Mouse (Mus musculus): ENCODE measurements around the gene Gper1. TPM values are rescaled to one million over a fixed set of nuclear protein-coding genes. Genes with fewer than 3 reads are reported as not detected.
"Not testable (repeated sequence)": the region's sequence is repeated elsewhere in the genome, so short reads cannot be mapped to it uniquely, and the experiment has no call there.

The Gper1 gene
- polyA plus RNA-seq, 1 experiment from 2014 or later = 3.7 TPM

DNA sequence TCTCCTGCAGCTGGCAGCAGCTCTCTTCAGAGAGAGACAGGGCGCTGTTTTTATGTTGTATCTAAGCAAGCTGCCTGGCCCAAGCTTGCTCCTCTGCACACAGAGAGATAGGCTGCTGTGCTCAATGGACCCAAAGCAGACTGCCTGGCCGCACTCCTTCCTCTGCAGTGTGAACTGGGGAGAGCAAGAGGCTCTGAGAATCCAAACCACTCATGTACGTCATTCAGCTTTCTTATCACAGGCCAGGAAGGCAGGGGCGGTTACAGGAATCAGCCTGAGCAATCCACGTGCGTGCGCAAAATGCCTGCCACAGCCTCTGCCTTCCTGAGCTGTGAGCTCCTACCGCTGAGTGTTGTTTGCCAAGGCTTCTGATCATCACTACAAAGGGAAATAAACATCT is 40.2 kb upstream of the Gper1 start:
- no peak overlapping the region for H3K4me3 ChIP-seq
- H3K9ac ChIP-seq (replicated peaks) = 0 out of 2 replicates have a peak overlapping the region, but pooled peaks have one; percentile 28
- H3K27ac ChIP-seq (replicated peaks) = peak overlapping the region; percentile 58
- no peak overlapping the region for H3K4me2 ChIP-seq (replicated peaks)
- ATAC-seq (ENCODE audit: low FRiP score, low read depth) = no peak
- 0 out of 2 replicates have a peak, but pooled peaks cover 4% of the 10 kb centered on the region for H3K27me3 ChIP-seq
- no peaks in the 10 kb centered on the region for H3K36me3 ChIP-seq
- H3K4me1 ChIP-seq = peaks cover 24% of the 10 kb centered on the region
- WGBS = 71% methylated on average over 8 of the region's 8 CpGs
- no peaks in the 10 kb centered on the region for H3K9me3 ChIP-seq

- Histone ChIP-seq H3K9ac (replicated peaks) (no peak overlapping the region), H3K27me3 (0 out of 2 replicates have a peak, but pooled peaks cover 4% of the 10 kb centered on the region), H3K27ac (replicated peaks) (peak overlapping the region; percentile 58)
Observed at GRCm38 (mm10) chr5:139383234-139383633, 39.7 kb upstream of the Gper1 start.

GRCm38 (mm10) chr5:139384531-139384930 is 38.4 kb upstream of the Gper1 start:
- WGBS = 75% methylated on average over 10 of the region's 10 CpGs
- Histone ChIP-seq H3K27ac (replicated peaks) (no peak overlapping the region), H3K36me3 (no peaks in the 10 kb centered on the region), H3K9me3 (no peaks in the 10 kb centered on the region), H3K4me3 (no peak overlapping the region), H3K9ac (replicated peaks) (peak overlapping the region; percentile 15; the same call in 1 of the 2 replicates), H3K4me1 (peaks cover 25% of the 10 kb centered on the region), H3K27me3 (0 out of 2 replicates have a peak, but pooled peaks cover 4% of the 10 kb centered on the region), H3K4me2 (replicated peaks) (no peak overlapping the region)
- no peak for ATAC-seq (ENCODE audit: low FRiP score, low read depth)

More at GRCm38 (mm10) chr5:139383234-139383633, 39.7 kb upstream of the Gper1 start:
- no peak for ATAC-seq (ENCODE audit: low FRiP score, low read depth)
- Histone ChIP-seq H3K36me3 (no peaks in the 10 kb centered on the region), H3K4me1 (peaks cover 24% of the 10 kb centered on the region), H3K4me3 (no peak overlapping the region), H3K4me2 (replicated peaks) (no peak overlapping the region), H3K9me3 (no peaks in the 10 kb centered on the region)
- 82% methylated on average over 9 of the region's 9 CpGs for WGBS

DNA sequence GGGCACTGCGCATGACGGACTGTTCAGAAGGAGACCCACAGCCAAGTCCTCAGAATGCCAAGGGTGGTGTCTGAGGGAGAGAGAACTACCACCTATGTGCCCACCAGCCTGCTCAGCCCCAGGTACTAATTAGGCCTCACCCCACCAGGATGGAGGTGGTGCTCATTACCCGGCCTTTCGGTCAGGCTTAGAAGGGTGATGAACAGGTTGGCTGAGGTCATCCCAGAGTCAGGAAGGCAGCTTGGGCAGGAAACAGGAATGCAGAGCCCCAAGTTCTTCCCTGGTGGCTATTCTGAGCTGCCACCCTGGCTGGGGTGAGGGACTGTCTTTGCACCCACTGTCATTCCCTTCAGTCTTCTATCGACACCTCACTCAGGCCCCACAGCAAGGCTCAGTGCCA is 36.9 kb upstream of the Gper1 start:
- H3K36me3 ChIP-seq = no peaks in the 10 kb centered on the region
- H3K9ac ChIP-seq (replicated peaks) = no peak overlapping the region
- H3K9me3 ChIP-seq = no peaks in the 10 kb centered on the region
- H3K4me3 ChIP-seq = no peak overlapping the region
- H3K4me1 ChIP-seq = peaks cover 15% of the 10 kb centered on the region
- no peak overlapping the region for H3K4me2 ChIP-seq (replicated peaks)
- WGBS = 92% methylated on average over 5 of the region's 5 CpGs
- no peak for ATAC-seq (ENCODE audit: low FRiP score, low read depth)
- no peak overlapping the region for H3K27ac ChIP-seq (replicated peaks)
- H3K27me3 ChIP-seq = 0 out of 2 replicates have a peak, but pooled peaks cover 4% of the 10 kb centered on the region

GRCm38 (mm10) chr5:139387329-139388194 is 35.4 kb upstream of the Gper1 start:
- H3K9me3 ChIP-seq = no peaks in the 10 kb centered on the region
- no peak overlapping the region for H3K4me3 ChIP-seq
- peaks cover 14% of the 10 kb centered on the region; the same call in 1 of the 2 replicates for H3K4me1 ChIP-seq
- H3K27ac ChIP-seq (replicated peaks) = no peak overlapping the region
- ATAC-seq (ENCODE audit: low FRiP score, low read depth) = no peak
- no peak overlapping the region for H3K4me2 ChIP-seq (replicated peaks)
- no peaks in the 10 kb centered on the region for H3K27me3 ChIP-seq
- WGBS = 87% methylated on average over 10 of the region's 10 CpGs
- no peak overlapping the region for H3K9ac ChIP-seq (replicated peaks)
- no peaks in the 10 kb centered on the region for H3K36me3 ChIP-seq

DNA sequence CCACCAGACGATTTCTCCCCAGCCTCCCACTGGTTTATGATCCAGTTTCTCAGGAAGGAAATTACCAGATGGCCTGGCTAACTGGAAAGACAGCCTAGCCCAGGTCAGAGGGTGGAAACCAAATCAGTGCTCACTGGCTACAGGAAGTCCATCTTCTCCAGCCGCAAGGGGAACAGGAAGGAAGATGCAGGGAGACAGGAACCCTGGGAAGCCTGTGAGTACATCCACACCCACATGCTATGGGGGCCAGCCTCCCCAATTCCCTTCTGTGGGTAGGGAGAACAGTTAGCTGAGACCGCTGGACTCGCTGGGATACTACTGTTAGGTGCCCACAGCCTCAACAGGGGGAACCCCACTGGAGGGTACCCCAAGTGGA is 34.8 kb upstream of the Gper1 start:
- Histone ChIP-seq H3K27ac (replicated peaks) (0 out of 2 replicates have a peak overlapping the region, but pooled peaks have one; percentile 4), H3K36me3 (no peaks in the 10 kb centered on the region), H3K9me3 (no peaks in the 10 kb centered on the region), H3K9ac (replicated peaks) (no peak overlapping the region), H3K27me3 (no peaks in the 10 kb centered on the region), H3K4me2 (replicated peaks) (no peak overlapping the region), H3K4me1 (peaks cover 13% of the 10 kb centered on the region; the same call in 1 of the 2 replicates), H3K4me3 (no peak overlapping the region)
- 86% methylated on average over 4 of the region's 4 CpGs for WGBS
- no peak for ATAC-seq (ENCODE audit: low FRiP score, low read depth)

GRCm38 (mm10) chr5:139388694-139389675 is 34.0 kb upstream of the Gper1 start:
- no peak overlapping the region for H3K9ac ChIP-seq (replicated peaks)
- H3K4me1 ChIP-seq = peaks cover 11% of the 10 kb centered on the region; the same call in 1 of the 2 replicates
- H3K27me3 ChIP-seq = no peaks in the 10 kb centered on the region
- 0 out of 2 replicates have a peak overlapping the region, but pooled peaks have one; percentile 4 for H3K27ac ChIP-seq (replicated peaks)
- no peak for ATAC-seq (ENCODE audit: low FRiP score, low read depth)
- no peaks in the 10 kb centered on the region for H3K36me3 ChIP-seq
- H3K9me3 ChIP-seq = no peaks in the 10 kb centered on the region
- 79% methylated on average over 17 of the region's 17 CpGs for WGBS
- H3K4me2 ChIP-seq (replicated peaks) = no peak overlapping the region
- H3K4me3 ChIP-seq = no peak overlapping the region

DNA sequence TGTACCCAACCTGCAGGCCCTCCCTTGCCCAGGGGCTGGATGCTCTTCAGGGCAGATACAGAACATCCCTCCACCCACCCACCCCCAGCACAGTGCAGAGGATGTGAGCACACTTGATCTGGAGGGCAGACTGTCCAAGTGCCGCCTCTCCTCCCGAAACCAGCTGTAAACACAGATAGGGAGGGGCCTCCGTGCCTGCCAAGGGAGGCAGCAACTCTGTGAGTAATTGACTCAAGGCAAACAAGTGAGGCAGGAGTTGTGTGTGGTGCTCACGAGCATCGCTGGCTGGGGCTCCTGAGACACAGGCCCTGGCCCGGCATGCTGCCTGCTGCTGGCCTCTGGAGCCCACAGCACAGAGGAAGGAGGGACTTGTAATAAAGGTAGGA is 33.3 kb upstream of the Gper1 start:
- Histone ChIP-seq H3K36me3 (no peaks in the 10 kb centered on the region), H3K27ac (replicated peaks) (no peak overlapping the region), H3K4me2 (replicated peaks) (no peak overlapping the region), H3K9ac (replicated peaks) (no peak overlapping the region), H3K9me3 (no peaks in the 10 kb centered on the region), H3K4me3 (no peak overlapping the region), H3K27me3 (no peaks in the 10 kb centered on the region), H3K4me1 (peaks cover 8% of the 10 kb centered on the region; the same call in 1 of the 2 replicates)
- ATAC-seq (ENCODE audit: low FRiP score, low read depth) = no peak
- 67% methylated on average over 6 of the region's 6 CpGs for WGBS

- H3K36me3 ChIP-seq; H3K9me3 ChIP-seq; ATAC-seq (ENCODE audit: low FRiP score, low read depth); H3K4me1 ChIP-seq; H3K4me3 ChIP-seq; H3K4me2 ChIP-seq (replicated peaks); H3K27ac ChIP-seq (replicated peaks); H3K9ac ChIP-seq (replicated peaks); H3K27me3 ChIP-seq: not testable (repeated sequence)
- 76% methylated on average over 5 of the region's 5 CpGs for WGBS
Observed at GRCm38 (mm10) chr5:139390324-139391119, 32.4 kb upstream of the Gper1 start.

DNA sequence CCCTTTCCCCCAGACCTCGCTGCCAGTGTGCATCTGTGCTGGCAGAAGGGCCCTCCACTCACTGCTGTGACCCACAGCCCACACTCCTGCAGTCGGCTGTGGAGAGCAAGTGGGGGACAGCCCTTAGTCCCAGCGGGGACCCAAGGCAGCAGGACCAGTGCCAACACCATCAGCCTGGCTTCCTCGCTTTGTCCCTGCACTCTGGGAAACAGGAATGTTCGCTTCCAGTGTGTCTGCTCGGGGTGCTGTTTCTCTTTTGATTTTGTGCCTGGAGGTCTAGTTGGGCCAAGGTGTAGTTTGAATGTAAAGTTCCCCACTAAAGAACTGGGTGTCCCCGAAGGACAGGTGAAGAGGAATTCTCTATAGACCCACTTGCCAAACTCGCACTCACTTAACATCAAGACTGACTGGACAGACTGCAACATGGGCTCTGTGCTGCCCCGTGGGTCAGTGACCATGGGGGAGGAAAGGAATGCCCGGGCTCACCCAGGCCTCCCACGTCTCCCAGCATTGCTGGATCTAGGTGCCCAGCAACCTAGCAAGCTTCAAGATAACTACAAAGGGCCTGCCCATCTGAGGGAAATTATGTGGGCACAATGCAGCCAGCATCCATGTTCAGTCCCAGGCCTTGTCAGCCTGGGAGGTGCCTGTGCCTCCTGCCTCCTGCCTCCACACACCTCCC is 31.5 kb upstream of the Gper1 start:
- H3K27ac ChIP-seq (replicated peaks) = no peak overlapping the region
- no peak overlapping the region for H3K9ac ChIP-seq (replicated peaks)
- H3K27me3 ChIP-seq = no peaks in the 10 kb centered on the region
- WGBS = 87% methylated on average over 11 of the region's 11 CpGs
- peaks cover 5% of the 10 kb centered on the region; the same call in 1 of the 2 replicates for H3K4me1 ChIP-seq
- no peak for ATAC-seq (ENCODE audit: low FRiP score, low read depth)
- no peaks in the 10 kb centered on the region for H3K9me3 ChIP-seq
- no peak overlapping the region for H3K4me3 ChIP-seq
- H3K4me2 ChIP-seq (replicated peaks) = no peak overlapping the region
- H3K36me3 ChIP-seq = no peaks in the 10 kb centered on the region

Data from midbrain, embryonic 12.5 days (tissue).